Mouse (Mus musculus): ENCODE measurements around the gene Cand1.
A peak's percentile ranks its signal among the peaks of the same experiment; 100 is the strongest.

Cand1 gene

DNA sequence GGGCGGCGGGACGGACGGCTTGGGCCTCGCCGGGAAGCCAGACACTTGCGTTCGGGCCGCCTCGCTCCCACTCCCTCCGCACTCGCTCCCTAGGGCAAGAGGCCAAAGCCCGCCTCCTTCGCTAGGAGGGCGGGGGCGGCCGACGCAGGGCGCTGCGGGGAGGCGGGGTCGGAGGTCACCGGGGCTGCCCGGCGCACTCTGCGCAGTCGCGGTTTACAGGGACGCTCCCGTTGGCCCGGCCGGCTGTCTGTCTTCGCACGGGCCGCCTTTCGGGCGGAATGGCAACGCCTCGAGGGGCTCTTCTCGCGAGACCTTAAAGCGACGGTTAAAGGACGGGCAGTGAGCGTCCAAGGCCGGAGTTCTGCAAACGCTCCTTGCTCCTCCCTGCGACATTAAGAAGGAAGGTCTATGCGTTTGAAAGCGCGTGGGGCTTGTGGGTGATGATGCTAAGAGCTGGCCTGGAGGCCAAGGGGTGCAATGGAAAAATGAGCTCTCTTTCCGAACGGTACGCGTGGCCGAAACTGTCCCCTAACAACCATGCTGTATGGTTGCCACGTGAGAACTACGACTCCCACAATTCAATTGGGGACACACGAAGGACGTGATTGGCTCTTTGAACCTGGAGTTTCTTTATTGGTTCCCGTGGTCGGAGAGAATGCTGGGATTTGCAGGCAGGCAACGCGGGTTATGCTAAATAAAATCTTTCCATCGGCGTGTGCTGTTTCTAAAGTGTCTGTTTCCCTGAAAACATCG, at the start of gene Cand1:
TSS of gene Cand1 (minus strand) at position 87 of the 753 bp plus-strand sequence.
- peak; percentile 99 for DNase-seq (ENCODE audit: low read depth, low spot score)

DNA sequence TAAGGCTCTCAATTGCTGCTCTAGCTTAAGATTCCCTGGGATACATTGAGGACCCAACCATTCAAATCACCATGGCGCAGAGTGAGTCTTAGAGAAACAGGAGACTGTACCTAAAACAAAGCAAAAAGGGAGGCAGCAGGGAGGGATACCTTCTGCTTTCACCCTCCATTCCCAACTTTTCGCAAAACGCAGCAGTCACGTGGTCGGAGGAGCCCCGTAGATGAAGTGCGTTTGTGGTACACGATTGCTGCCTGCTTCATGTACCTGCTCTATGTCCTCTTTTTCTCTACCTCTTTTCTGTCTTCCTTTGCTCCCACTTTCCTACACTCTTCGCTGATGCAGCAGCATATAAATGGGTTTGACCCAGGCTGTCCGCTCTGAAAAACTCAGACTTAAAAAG, 39.0 kb upstream of the Cand1 start:
- no peak for DNase-seq (ENCODE audit: low read depth, low spot score)

DNA sequence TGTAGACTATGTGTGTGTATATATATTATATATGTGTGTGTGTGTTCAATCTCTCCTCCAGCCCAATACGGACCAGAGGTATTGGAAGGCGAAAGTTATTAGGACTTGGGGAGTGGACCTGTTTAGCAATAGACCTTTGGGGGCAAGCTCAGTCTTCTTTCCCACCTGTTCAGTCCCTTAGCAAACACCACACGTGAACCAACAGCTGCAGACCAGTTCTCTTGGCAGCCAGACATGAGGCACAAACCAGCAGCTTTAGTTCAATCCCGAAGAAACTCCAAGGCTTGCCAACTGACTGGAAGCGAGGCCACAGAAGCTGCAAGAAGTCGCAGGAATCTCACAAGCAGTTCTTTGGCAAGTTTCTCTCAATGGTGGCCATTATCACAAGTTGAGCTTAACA, 34.5 kb upstream of the Cand1 start:
- no peak for DNase-seq (ENCODE audit: low read depth, low spot score)

DNA sequence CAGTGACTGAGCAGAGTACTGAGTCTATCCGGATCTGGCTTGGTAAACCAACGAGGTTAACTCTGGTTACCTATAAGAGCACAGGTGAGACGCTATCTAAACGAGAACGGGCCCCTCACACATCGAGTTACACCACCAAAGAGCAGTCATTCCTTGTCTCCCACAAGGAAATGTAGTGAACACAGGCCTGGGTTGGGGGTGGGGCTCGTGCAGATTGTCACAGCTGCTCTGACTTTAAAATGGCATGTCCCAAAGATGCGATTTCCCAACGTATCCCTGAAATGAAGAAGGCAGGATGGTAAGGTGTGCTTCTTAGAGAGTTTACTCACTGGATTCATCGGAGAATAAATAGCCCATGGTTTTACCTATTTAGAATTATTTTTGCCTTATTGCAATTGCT, 32.7 kb upstream of the Cand1 start:
- DNase-seq (ENCODE audit: low read depth, low spot score): no peak

DNA sequence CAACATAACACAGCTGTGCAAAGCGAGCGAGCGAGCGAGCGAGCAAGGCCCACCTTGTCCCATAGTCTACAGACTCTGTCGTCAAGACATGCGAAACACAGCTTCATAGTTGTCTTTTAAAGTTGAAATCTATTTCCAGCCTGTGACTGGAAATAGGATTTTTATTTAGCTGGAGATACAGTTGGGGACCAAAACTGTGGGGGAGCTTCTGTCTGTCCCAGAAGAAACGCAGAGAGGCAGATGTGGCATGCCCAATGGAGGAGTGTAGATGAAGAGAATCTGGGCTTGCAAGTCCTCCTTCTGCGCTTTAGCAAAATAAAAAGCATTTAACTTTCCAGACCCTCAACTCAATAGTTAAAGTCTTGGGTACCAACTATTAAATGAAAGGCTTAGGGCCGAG, 32.1 kb upstream of the Cand1 start:
- DNase-seq (ENCODE audit: low read depth, low spot score): no peak

DNA sequence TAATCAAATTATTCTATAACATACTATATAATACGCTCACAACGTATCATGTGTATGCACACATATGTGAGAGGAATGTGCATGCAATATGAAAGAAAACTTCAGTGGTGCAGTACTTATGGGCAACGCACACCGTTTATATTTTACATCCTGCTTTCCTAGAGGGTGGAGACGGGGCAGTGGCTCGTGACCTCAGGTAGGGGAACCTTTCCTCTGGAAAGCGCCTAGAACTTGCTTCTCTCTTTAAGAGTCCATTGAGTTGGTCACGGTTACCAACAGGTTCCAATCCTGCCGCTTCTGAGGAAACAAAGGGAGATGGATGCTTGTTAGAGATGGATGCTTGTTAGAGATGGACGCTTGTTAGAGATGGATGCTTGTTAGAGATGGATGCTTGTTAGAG, 31.2 kb upstream of the Cand1 start:
- DNase-seq (ENCODE audit: low read depth, low spot score): no peak

DNA sequence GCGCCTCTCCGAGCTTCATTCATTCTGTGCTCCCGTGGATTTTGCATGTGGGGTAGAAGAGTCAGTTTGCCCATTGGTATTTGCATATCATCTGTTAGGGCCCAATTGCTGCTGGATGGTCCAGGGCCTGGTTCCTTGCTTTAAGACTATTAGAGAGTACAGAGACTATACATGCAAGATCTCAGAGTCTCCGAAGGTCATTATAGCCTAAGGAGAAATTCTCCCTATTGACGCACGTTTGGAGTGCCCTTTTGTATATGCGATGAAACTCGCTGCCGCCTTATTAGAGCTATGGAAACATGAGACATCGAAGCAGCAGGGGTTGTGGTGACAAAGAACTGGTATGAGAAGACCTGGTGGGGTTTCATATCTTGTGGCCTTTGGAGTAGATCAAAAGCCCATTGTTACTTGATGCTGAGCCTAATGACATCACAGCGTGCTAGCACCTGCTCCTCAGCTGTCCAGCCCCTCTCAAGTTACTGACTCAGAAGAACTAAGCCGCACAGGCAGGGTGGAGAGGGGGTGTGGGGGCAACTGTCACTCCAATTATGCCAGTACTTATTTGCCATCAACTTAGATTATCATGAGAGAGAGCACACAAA, 30.6 kb upstream of the Cand1 start:
- no peak for DNase-seq (ENCODE audit: low read depth, low spot score)

DNA sequence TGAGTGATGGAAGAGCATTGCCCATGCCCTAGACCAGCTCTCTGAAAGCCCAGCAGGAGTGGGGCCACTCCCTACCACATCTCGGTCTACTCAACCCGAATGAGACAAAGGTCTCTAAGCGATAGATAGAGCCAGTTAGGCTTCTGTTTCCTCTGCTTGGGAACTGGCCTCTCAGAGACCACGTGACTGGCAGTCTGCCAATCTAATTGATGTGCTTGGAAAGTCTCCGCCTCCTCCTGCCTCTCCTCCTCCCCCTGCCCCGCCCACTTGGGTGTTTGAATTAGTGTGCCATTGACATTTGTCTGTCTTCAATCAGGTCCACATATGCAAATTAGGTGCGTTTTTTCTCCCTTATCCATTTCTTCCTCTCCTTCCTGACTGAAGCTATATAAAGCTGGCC, 24.9 kb upstream of the Cand1 start:
- DNase-seq (ENCODE audit: low read depth, low spot score): peak; percentile 85

DNA sequence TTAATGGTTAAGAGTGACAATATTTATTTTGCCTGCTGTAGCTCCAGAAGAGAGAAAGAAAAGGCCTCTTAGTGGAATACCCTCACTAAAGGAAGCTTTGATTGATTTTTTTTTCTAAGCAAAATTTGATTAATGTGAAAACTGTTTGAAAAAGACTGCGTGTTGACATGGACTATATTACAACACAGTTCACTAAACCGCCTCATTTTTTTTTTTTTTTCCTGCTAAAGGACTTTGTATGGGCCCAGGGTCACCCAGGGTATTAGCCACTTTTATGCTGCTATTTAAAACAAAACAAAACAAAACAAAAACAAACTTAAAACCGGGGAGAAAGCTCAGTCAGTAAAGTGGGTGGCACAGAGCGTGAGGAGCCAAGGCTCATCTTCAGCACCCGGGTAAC, 23.0 kb upstream of the Cand1 start:
- no peak for DNase-seq (ENCODE audit: low read depth, low spot score)

DNA sequence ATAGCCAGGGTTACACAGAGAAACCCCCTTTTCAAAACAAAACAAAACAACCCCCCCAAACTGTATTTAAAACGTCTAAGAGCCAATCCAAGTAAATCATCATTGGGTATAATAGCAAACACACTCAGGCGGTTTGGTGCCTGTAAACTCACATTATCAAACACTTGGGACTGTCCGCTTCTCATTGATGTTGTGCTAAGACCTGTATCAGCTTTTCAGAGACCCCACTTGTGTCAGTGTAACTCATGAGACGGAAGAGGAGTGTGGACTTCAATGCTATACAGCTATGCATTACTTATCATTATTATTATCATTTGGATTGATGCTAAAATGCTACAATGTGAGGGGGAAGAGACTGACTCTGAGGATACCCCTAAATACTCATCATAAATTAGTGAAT, 18.0 kb upstream of the Cand1 start:
- no peak for DNase-seq (ENCODE audit: low read depth, low spot score)

DNA sequence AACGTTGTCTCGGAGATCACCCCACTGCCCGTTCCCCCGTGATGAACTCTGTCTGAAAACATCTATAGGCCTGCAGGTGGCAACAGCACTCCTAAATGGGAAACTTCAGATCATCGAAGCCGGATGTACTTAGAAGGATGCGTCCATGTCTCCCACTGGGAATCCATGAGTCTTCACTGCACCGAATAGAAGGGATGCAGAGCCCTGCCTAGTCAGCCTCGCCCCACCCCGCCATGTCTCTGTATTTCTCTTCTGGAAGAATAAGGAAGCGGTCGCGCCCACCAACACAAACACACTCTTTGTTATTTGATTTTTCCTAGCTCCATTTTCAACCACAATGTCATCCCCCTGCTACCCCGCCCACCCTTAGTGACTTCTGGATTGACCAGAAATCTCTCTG, 4.3 kb upstream of the Cand1 start:
- DNase-seq (ENCODE audit: low read depth, low spot score): peak; percentile 93

DNA sequence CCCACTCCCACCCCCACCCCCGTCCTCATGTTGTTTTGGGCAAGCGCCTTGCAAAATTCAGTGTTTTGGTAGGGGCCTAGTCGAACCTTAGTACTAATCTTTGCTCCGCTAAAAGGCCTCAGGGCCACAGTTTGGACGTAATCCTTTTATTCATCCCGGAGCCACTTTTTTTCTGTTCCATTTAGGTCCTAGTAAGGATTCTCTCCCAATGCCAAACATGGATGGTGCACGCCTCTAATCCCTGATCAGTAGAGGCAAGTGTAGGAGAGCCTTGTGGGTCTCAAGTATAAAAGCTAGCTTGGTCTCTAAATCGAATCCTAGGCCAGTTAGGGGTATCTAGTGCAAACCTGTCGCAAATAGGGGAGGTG, 851 bp upstream of the Cand1 start:
- no peak for DNase-seq (ENCODE audit: low read depth, low spot score)

DNA sequence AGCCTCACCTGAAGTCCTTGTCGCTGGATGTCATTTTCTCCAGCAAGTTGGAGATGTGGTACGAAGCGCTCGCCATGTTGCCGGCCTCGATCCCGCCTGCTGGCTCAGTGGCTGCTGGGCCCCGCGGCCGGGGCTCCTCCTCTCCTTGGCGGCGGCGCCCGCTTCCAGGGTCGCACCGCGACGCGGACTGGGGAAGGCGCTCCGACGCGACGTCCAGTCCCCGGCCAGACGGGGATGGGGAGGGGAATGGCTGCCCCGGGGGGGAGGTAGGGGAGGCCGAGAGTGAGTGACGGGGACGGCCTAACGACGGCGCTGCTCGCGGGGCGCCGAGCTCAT, 254 bp downstream of the Cand1 start:
- DNase-seq (ENCODE audit: low read depth, low spot score): no peak

DNA sequence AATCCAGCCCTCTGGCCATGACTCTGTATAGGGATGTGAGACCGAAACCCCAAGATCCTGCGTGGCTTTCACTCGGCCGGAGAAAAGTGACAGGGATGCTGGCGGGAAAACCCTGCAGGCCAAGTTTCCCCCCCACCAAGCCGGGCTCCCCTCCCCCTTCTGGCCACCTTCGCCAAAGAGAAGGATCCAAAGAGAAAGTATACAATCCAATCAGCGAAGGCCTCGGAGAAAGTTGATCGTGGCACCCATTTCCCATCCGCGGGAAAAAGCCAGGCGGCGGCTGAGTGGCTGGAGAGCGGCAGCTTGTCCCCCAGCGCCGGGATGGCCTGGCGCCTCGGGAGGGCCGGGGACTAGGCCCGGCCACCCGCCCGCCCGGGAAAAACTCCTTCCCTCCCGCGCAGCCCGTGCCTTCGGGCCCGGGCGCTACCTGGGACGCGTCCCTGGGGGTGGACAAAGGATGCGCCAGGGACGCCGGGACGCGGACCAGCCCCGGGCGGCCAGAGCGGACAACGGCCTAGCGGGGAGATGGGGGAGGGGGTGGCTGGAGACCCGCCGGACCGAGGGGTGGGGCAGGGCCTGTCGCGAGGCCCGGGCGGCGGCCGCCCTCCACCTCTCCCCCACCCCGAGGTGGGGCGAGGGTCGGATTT, 747 bp downstream of the Cand1 start:
- peak; percentile 68 for DNase-seq (ENCODE audit: low read depth, low spot score)

DNA sequence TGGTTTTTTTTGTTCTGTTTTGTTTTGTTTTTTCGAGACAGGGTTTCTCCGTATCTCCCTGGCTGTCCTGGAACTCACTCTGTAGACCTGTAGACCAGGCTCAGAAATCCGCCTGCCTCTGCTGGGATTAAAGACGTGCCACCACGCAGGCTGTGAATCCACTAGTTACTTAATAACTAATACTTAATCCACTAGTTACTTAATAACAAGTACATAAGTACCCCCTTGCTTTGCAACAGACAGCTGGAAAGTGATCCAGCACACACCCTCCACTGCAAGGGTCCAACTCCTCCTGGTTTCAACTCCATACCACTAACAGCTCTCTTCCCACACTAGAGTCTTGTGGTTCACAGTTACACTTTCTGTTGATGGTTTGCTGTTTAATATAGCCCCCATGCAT, 8.3 kb downstream of the Cand1 start:
- no peak for DNase-seq (ENCODE audit: low read depth, low spot score)

DNA sequence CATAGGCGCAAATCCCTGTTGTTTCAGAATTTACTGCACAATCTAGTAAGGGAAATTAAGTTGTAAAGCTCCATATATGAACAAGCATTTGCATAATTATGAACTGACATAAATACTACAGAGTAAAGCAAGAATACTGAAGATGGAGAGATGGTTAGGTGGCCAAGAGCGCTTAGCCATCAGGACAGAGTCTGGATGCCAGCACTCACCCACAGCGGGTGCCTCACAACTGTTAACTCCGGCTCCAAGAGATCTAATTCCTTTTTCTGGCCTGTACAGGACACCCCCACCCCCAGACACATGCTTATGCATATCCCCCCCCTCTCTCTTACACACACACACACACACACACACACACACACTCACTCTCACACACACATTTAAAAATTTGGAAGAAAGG, 9.2 kb downstream of the Cand1 start:
- no peak for DNase-seq (ENCODE audit: low read depth, low spot score)

DNA sequence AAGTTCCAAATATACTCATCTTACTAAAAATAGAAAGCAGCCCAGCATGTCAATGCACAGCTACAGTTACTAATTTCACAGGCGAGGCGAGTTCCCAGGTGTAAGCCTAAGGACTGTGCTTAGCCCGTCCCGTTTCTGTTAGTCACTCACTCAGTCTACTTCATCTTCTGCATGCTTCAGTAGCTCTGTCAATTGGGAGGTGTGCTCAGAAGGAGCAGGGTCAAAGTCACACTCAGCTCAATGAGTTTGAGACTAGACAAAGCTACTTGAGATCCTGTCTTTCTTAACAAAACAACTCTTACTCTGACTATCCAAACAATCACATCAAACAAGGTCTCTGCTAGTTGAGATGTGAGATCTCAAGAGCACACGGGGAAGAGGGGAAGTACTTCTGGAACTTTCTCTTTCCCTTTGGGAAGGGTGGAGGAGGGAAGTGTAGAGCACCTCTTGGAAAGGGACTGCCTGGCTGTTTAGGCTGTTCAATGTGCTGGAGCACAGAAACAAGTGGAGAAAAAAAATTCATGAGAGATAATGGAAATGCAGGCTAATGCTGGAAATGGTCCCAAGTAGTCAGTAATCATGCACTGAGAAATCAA, 9.7 kb downstream of the Cand1 start:
- DNase-seq (ENCODE audit: low read depth, low spot score): no peak

DNA sequence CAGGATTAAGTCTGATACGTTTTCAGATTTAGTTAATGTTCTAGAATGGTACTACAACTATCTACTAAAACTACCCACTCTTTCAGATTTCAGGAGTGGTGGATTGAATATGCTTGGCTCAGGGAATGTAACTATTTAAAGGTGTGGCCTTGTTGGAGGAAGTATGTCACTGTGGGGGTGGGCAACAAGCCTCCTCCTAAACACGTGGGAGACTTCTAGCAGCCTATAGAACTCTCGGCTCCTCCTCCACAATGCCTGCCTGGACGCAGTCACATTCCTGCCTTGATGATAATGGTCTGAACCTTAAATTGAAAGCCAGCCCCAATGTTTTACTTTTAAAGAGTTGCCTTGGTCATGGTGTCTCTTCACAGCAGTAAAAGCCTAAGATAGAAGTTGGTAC, 16.2 kb downstream of the Cand1 start:
- DNase-seq (ENCODE audit: low read depth, low spot score): peak; percentile 50

DNA sequence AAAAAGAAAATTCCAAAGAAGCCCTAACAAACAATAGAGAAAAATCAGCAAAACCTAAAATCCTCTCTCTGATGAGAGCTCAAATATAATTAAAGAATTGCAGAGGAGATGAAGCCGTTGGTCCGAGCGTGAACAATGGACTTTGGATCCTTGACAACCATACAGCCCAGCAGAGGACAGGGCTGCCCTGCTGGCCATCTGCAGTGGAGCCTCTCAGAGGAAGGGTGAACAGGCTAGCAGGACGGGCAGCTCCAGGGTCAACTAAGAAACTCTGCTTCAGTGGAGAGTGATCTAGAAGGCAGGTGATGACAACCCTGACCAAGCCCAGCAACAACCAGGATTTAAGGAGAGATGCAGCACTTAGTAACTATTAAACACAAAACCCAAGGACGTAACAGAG, 18.2 kb downstream of the Cand1 start:
- no peak for DNase-seq (ENCODE audit: low read depth, low spot score)

DNA sequence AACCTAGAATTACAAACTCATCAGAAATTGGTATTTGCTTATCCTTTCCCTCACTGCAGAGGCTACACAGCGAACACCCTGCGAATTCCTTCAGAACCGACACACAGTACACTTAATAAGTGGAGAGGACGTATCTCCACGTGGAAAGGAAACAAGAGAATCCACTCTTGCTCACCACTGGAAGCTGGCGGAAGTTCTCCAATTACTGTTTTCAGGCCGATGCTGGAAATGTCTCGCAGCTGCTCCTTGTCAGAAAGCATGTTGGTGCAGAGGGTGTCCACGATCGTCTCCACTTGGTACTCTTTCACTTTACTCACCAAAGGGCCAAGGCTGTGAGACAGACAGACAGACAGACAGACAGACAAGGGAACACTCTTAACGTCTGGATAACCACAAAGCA, 20.4 kb downstream of the Cand1 start:
- no peak for DNase-seq (ENCODE audit: low read depth, low spot score)

DNA sequence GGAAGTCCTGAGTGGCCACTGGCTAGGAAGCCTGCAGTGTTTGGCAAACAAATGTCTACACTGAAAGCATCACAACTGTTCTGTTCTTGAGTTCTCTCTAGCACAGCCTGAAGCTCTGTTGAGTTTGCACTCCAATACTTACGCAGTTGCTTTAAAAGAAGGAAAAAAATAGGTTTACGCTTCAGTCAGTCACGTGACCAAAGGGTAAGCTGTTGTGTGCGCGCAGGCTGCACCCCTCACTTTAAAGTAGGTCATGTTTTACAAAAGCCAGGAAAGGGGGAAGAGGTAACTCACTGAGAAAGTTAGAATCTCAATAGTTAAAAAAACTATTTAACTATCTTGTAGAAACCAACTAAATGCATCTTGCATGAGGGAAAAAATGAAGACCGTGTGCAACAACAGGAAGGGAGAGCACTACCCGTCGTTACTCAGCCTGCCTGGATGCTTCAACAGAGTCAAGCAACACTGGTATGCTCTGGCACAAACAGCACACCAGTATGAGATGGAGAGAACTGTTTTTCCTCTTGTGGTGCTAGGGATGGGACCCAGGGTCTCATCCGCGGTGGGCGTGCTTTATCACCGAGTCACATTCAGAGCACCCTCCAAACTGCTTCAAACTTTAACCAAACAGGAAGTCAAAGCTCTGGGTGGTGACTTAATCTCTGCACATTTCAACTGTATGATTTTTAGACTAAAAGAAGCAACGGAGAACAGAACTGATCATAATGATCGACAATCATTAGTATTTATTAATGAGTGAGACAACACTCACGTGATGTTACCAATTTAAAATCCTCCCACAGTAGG, 21.4 kb downstream of the Cand1 start:
- no peak for DNase-seq (ENCODE audit: low read depth, low spot score)

DNA sequence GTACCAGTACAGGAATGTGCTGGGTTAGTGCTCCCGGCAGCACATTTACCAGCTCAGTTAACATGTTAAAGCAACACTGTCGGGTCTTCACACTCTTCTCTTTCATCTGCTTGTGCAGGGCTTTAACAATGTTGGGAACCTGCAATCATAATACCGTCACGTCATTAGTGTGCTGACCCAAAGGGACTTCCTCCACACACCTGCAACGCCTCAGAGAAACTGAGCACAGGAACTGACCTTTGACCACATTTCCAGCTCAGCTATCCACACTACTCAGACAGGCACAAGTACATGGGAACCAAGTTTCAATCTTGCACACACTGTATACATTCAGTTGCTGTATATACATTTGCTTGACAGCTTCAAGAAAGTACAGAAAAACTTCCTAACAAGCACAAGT, 27.4 kb downstream of the Cand1 start:
- no peak for DNase-seq (ENCODE audit: low read depth, low spot score)

Measured in ZHBTc4 (cell line).